Mouse (Mus musculus) cerebellum, adult 2 months (tissue): Measurements from ENCODE around the gene Mpzl1. TPM values are rescaled to one million over a fixed set of nuclear protein-coding genes. Genes with fewer than 3 reads are reported as not detected.

Experiments used
- DNase-seq, 2 experiments: peaks; one replicate each; pipeline ENCODE4 v3.0.0; 2021
- H3K27ac ChIP-seq: fragments of 200-500 bp; 2 replicates; pipeline ENCODE4 v1.5.1; 2012; ENCODE audit warnings: low read length, control low read depth, inconsistent platforms; ENCODE audit not compliant: insufficient read depth
- H3K27me3 ChIP-seq: fragments of 200-500 bp; 2 replicates; pipeline ENCODE4 v1.6.1; 2012; ENCODE audit warnings: inconsistent platforms, mild to moderate bottlenecking, low read length, moderate library complexity; ENCODE audit not compliant: control insufficient read depth, insufficient read depth
- H3K4me1 ChIP-seq: fragments of 200-500 bp; 2 replicates; pipeline ENCODE4 v1.6.1; 2011; ENCODE audit warnings: low read length; ENCODE audit not compliant: control insufficient read depth, insufficient read depth
- H3K4me3 ChIP-seq: fragments of 200-500 bp; replicated peaks from 2 replicates; pipeline ENCODE3; 2011; ENCODE audit warnings: mild to moderate bottlenecking, low read depth, low read length, control low read depth; ENCODE audit not compliant: insufficient read depth
- CTCF ChIP-seq: fragments of 200-500 bp; IDR thresholded peaks from 2 replicates; pipeline ENCODE4 v1.5.1; 2011; ENCODE audit warnings: low read depth, mild to moderate bottlenecking, control low read depth, low read length, moderate library complexity, borderline replicate concordance; ENCODE audit not compliant: insufficient read depth
- POLR2A ChIP-seq: fragments of 200-500 bp; IDR thresholded peaks from 2 replicates; pipeline ENCODE4 v1.6.1; 2011; ENCODE audit warnings: low read length, control low read depth, borderline replicate concordance; ENCODE audit not compliant: insufficient read depth
- WGBS: fragments of 180-500 bp; shearing (Covaris S2); methylation state at CpG from one replicate; pipeline ENCODE4 v1.1.7; 2018; 5-methylcytosine and 5-hydroxymethylcytosine counted together
- polyA plus RNA-seq: library from polyadenylated mRNA; depleted of rRNA; stranded (reverse); fragments of >200 nt; gene quantifications from 2 replicates; pipeline ENCODE4 v1.2.3, GENCODE M21; 2012

Gene Mpzl1
- polyA plus RNA-seq, 1 experiment = 57.0 TPM

DNA sequence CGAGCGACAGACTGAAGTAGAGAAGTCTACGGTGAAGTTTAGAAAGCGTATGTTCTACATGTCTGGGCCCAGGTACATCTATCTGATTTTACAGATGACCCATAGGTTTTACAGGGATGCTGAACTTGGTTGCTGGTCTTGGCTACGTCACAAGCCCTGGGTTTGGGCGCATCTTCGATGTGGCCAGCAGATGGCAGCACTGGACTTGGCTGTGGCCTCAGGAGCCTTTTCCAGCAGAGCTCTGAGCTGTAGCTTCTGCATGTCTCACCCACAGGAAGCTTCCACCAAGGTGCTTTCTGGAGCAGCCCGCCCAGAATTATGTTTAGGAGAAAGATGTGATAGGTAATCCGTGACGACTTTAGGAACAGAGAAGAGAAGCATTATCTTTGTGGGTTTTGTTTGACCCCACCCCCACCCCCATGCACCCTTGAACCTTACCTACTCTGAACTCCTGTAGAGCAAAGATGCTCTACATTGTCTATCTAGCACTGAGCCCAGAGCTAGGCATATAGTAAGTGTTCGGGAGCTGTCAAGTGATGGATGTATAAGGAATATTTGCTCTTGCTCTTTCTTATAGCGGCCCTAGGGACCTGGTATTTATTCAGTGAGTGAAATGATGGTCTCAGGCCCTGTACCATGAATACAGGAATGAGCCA lies 50.7 kb downstream of the Mpzl1 start:
- WGBS = 37% methylated on average over 12 of the region's 12 CpGs
- TF ChIP-seq CTCF (peak; percentile 97), POLR2A (no peak)
- no peaks in the 10 kb centered on the region for H3K27me3 ChIP-seq

DNA sequence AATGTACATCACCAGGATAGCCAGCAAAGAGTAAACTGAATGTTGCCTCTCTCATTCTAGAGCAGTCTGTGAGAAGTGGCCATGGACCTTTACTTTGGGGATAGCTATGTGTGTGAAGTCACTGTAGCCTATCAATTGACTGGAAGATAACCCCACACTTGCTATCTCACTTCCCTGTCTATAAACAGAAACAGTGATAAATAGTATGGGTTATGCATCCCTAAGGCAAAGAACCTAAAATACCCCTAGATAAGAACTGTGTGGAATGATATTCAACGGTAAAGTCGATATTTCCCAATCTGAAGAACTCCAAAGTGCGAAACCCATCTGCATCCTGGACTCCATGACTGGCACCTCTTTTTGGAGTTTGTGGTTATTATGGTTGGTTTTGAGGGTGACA lies 53.1 kb downstream of the Mpzl1 start:
- TF ChIP-seq POLR2A (no peak), CTCF (no peak)
- Histone ChIP-seq H3K27ac (no peak overlapping the region), H3K4me3 (no peak overlapping the region), H3K27me3 (no peaks in the 10 kb centered on the region), H3K4me1 (peaks cover 7% of the 10 kb centered on the region)
- 95% methylated on average over 3 of the region's 3 CpGs for WGBS
- DNase-seq = no peak

More for the DNA sequence above, 50.7 kb downstream of the Mpzl1 start:
- DNase-seq = peak; percentile 87 to 92
- H3K4me1 ChIP-seq = peaks cover 7% of the 10 kb centered on the region
- H3K27ac ChIP-seq = no peak overlapping the region
- H3K4me3 ChIP-seq = no peak overlapping the region

DNA sequence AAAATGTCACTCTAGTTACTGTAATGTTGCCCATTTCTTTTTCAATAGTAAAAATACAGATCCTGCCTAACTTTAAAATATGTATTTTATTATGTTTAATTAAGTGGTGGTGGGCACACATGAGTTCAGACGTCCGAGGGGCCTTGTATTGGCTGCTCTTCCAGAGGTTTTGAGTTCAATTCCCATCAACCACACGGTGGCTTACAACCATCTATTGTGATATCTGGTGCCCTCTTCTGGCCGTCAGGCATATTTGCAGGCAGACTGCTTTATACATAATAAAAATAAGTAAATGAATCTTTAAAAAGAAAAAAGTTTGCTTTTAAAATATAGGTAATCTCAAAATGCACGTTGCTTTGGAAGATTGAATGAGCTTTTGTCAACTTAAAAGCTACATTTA lies 55.0 kb downstream of the Mpzl1 start:
- no peaks in the 10 kb centered on the region for H3K27me3 ChIP-seq
- no peak overlapping the region for H3K27ac ChIP-seq
- DNase-seq = no peak
- H3K4me3 ChIP-seq = no peak overlapping the region
- TF ChIP-seq POLR2A (no peak), CTCF (peak; percentile 12; the same call in 1 of the 2 replicates)
- H3K4me1 ChIP-seq = peaks cover 2% of the 10 kb centered on the region
- WGBS = 53% methylated on average over 5 of the region's 5 CpGs

DNA sequence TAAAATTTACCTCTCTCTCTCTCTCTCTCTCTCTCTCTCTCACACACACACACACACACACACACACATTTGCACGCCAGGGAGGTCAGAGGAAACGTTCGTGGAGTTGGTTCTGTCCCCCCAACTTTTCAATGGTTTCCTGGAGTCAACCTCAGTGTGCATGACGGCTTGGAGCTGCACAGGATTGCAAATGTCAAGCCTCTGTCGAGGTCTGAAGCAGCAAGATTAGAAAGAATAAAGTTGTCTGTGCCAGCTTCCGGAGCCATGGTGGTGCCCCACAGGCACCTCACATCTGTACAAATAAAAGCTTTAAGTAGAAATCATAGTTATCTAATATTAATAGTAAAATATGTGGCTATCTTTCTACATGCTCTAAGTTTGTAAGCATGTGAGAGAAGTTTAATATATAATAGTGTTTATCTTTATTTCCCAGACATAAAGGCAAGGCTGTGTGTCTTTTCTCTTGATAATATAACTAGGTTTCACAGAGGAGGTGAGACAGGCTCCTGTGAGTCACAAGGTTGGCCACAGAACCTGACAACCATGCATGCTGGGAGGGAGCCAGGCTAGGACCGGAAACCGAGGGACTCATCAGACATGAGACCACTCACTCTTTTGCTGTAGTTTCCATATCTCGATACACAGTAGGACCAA lies 57.8 kb downstream of the Mpzl1 start:
- no peak for TF ChIP-seq POLR2A
- no peak for TF ChIP-seq CTCF
- H3K4me3 ChIP-seq = no peak overlapping the region
- H3K27me3 ChIP-seq = no peaks in the 10 kb centered on the region
- no peak overlapping the region for H3K27ac ChIP-seq
- H3K4me1 ChIP-seq = no peaks in the 10 kb centered on the region
- 77% methylated on average over 9 of the region's 9 CpGs for WGBS
- no peak for DNase-seq

DNA sequence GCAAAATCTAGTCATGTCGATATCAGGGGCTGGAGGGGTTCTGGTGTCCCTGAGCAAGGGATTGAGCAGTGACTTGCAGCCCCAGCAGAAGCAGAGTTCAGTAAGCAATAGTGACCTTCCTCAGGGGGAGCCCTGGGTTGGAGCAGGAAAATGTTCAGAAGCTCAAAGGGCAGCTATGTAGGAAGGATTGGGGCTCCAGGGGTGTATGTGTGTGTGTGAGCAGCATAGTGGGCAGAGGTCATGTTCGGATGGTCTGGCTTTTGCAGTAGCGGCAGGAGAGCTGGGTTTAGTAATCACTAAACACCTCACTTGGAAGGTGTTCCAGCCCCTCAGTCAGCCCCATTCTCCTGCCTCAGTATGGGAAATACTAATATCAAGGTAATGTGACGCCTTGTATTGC lies 58.3 kb downstream of the Mpzl1 start:
- Histone ChIP-seq H3K4me1 (no peaks in the 10 kb centered on the region), H3K4me3 (no peak overlapping the region), H3K27me3 (no peaks in the 10 kb centered on the region), H3K27ac (no peak overlapping the region)
- TF ChIP-seq POLR2A (no peak), CTCF (no peak)
- no peak for DNase-seq
- WGBS = 84% methylated on average over 4 of the region's 4 CpGs

DNA sequence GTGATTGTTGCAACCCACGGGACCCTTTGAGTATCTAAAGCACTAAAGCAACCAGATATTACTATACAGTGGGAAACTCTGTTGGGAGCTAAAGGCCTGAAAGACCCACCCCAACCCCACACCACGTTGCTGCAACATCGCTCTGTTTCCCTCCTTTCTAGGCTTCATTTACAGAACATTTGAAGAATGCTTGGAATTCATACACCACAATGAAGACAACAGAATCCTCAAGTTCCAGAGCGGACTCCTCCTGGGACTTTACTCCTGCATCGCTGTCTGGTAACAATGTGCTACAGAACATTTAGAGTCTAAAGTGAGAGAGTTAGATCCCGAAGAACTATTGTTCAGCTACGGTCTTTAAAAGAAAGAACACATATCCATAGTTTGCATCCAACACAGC lies 66.9 kb downstream of the Mpzl1 start:
- H3K4me3 ChIP-seq = no peak overlapping the region
- H3K27ac ChIP-seq = no peak overlapping the region
- DNase-seq = no peak
- H3K27me3 ChIP-seq = no peaks in the 10 kb centered on the region
- 65% methylated on average over 7 of the region's 7 CpGs for WGBS
- no peaks in the 10 kb centered on the region for H3K4me1 ChIP-seq
- TF ChIP-seq POLR2A (no peak), CTCF (no peak)

DNA sequence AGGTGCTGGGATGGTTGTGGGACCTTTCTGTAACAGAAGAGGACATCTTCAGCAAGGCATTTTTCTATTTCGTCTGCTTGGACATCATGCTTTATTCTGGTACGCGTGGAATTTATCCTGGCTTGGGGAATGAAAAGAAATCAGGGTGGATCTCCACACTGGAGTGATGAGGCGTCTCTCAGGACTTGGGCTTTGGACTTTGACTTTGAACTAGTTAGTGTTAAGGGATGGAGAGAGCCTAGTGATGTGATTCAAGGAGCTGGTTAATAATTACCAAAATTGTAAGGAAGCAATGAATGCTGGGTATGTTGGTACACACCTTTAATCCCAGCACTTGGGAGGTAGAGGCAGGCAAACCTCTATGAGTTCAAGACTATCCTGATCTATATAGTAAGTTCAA lies 69.1 kb downstream of the Mpzl1 start:
- Histone ChIP-seq H3K4me1 (no peaks in the 10 kb centered on the region), H3K27ac (no peak overlapping the region), H3K27me3 (no peaks in the 10 kb centered on the region), H3K4me3 (no peak overlapping the region)
- DNase-seq = no peak
- 95% methylated on average over 4 of the region's 4 CpGs for WGBS
- no peak for TF ChIP-seq POLR2A
- TF ChIP-seq CTCF = no peak

DNA sequence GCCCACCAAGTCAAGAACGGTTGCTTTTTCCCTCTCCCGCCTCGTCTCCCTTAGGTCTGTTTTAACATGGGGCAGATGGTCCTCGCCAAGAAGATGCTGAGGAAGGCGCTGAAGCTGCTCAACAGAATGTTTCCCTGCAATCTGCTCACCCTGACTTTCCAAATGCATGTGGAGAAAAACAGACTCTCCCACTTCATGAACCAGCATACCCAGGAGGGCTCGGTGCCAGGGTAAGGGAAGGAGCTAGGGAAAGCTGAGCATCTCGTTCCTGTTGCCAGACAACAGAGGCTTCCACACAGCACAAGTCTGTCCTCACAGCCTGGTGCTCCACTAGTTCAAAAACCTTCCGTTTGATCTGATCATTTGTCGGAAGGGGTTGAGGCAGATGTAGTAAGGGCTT lies 75.3 kb downstream of the Mpzl1 start:
- TF ChIP-seq CTCF = no peak
- no peak for TF ChIP-seq POLR2A
- WGBS = 9% methylated on average over 9 of the region's 9 CpGs
- Histone ChIP-seq H3K27me3 (no peaks in the 10 kb centered on the region), H3K4me1 (0 out of 2 replicates have a peak, but pooled peaks cover 4% of the 10 kb centered on the region), H3K27ac (no peak overlapping the region), H3K4me3 (no peak overlapping the region)
- DNase-seq = peak; percentile 69 to 77
